Mouse (Mus musculus) naive thymus-derived CD4-positive, alpha-beta T cell, adult 5 months (primary cell): Measurements from ENCODE around the gene Ube2ql1. TPM values are rescaled to one million over a fixed set of nuclear protein-coding genes. Genes with fewer than 3 reads are reported as not detected.

Experiments used
- polyA plus RNA-seq: library from polyadenylated mRNA; unstranded; fragments of 100-300 nt; shearing (Covaris generic); gene quantifications from one replicate; pipeline ENCODE4 v1.2.1, GENCODE M21; 2017

Ube2ql1 gene
- polyA plus RNA-seq = not detected

DNA sequence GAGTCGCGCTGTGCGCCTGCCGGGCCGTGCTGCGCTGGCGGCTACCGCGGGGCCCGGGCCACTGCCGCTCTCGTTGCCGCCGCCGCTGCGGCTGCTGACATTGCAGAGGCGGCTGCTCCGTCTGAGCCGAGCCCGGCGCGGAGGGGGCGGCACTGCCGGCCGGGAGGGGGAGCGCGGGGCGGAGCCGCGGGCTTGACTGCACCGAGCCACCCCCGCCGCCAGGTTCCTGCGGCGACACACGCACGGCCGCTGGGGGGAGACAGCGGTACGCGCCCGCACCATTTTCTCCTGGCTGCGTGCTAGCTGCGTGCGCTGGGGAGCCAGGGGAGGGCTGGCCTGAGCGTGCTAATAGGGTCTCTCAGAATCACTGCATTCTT is at the start of gene Ube2ql1:
TSS of gene Ube2ql1 (minus strand) at position 131 of the 377 bp plus-strand sequence.

Other genes with a start within 250 kb of the Ube2ql1 start
- gene Nsun2, start 206.1 kb downstream of the Ube2ql1 start, polyA plus RNA-seq = 153 TPM
- 14.8 TPM for gene Tent4a, start 205.3 kb downstream of the Ube2ql1 start, polyA plus RNA-seq
- gene Srd5a1, start 128.4 kb downstream of the Ube2ql1 start, polyA plus RNA-seq = 0.49 TPM
- 110 TPM for gene Med10, start 62.5 kb upstream of the Ube2ql1 start, polyA plus RNA-seq